ENCODE assay signal across 9 mouse cellular contexts in genomic region chr11:103649301-103649982, GRCm38 (mm10). TPM values are rescaled to one million over a fixed set of nuclear protein-coding genes. Genes with fewer than 3 reads are reported as not detected.
DNase-seq lines count a peak whose midpoint lies in the region; ATAC-seq and TF ChIP-seq lines count a peak whose summit lies in the region.
"Had no signal": no experiment of that assay in that cellular context is flagged by ENCODE, and none has a peak within 500 bp of the region (broad histone marks: within the 10 kb centered on the region; RNA-seq: fewer than 3 reads in every experiment).

Gene Rprml (plus strand): TSS chr11:103649570.

- no peaks in the 10 kb centered on the region for H3K9me3 ChIP-seq in forebrain, embryonic 12.5 days
- H3K9me3 ChIP-seq in stomach, embryonic 16.5 days (replicated peaks; ENCODE audit: control insufficient read depth, low read length), result no peaks in the 10 kb centered on the region

- H3K27ac ChIP-seq in gastrocnemius, adult 2 months, result no peak within 1 kb of the TSS
- H3K27ac ChIP-seq in forebrain, embryonic 12.5 days, result no peak within 1 kb of the TSS
- H3K27ac ChIP-seq in layer of hippocampus, adult 2 months, result peak within 1 kb of the TSS; percentile 95
- no peak within 1 kb of the TSS for H3K27ac ChIP-seq in stomach, embryonic 16.5 days (ENCODE audit: low read length)

- ATAC-seq in forebrain, embryonic 12.5 days (ENCODE audit: low FRiP score), result no peak
- no peak for ATAC-seq in stomach, embryonic 16.5 days (ENCODE audit: insufficient read depth, low FRiP score)

- peak within 1 kb of the TSS; percentile 55 for H3K4me3 ChIP-seq in gastrocnemius, adult 2 months
- peak within 1 kb of the TSS; percentile 34 for H3K4me3 ChIP-seq in forebrain, embryonic 12.5 days (replicated peaks)
- peak within 1 kb of the TSS; percentile 59 for H3K4me3 ChIP-seq in layer of hippocampus, adult 2 months
- peak within 1 kb of the TSS; percentile 41 for H3K4me3 ChIP-seq in stomach, embryonic 16.5 days (replicated peaks; ENCODE audit: low read length)

- under 1% methylated on average over 61 of the region's 71 CpGs for WGBS in forebrain, embryonic 12.5 days
- WGBS in stomach, embryonic 16.5 days, result 2% methylated on average over 71 of the region's 71 CpGs

- no peaks in the 10 kb centered on the region for H3K36me3 ChIP-seq in forebrain, embryonic 12.5 days (replicated peaks)
- H3K36me3 ChIP-seq in stomach, embryonic 16.5 days (ENCODE audit: control insufficient read depth, insufficient read depth, low read length), result no peaks in the 10 kb centered on the region

- peak within 1 kb of the TSS; percentile 50 for H3K4me2 ChIP-seq in forebrain, embryonic 12.5 days
- H3K4me2 ChIP-seq in stomach, embryonic 16.5 days (ENCODE audit: low read depth, low read length), result peak within 1 kb of the TSS; percentile 65

- H3K4me1 ChIP-seq in forebrain, embryonic 12.5 days, result peaks cover 14% of the 10 kb centered on the region
- H3K4me1 ChIP-seq in stomach, embryonic 16.5 days (ENCODE audit: control insufficient read depth, insufficient read depth, low read length), result peaks cover 8% of the 10 kb centered on the region

- H3K9ac ChIP-seq in forebrain, embryonic 12.5 days, result no peak within 1 kb of the TSS
- H3K9ac ChIP-seq in stomach, embryonic 16.5 days (ENCODE audit: low read length), result no peak within 1 kb of the TSS

- H3K27me3 ChIP-seq in forebrain, embryonic 12.5 days, result peaks cover 94% of the 10 kb centered on the region
- peaks cover 61% of the 10 kb centered on the region for H3K27me3 ChIP-seq in stomach, embryonic 16.5 days (ENCODE audit: control insufficient read depth, insufficient read depth, low read length)

- intact Hi-C loops in gastrocnemius, adult 2 months (cut with DNase I), result no loop called here
- intact Hi-C loops in gastrocnemius, postnatal 36 days (cut with DNase I), result loop anchor here (10.0 kb wide), 1 partner anchor 265 kb away; no protein-coding TSS in a partner anchor

- DNase-seq in gastrocnemius, adult 2 months, result no peak
- no peak for DNase-seq in gastrocnemius, postnatal 36 days
- peak; percentile 66 for DNase-seq in MN1 (ENCODE audit: low spot score)
- DNase-seq in layer of hippocampus, adult 2 months (ENCODE audit: low spot score in 2 of 2), result peak; percentile 78 to 86
- peak; percentile 12 for DNase-seq in mesoderm, embryonic 11.5 days (ENCODE audit: low read depth, low spot score)
- DNase-seq in gastrocnemius, postnatal 10 days, result no peak

- no peak for TF ChIP-seq CTCF in gastrocnemius, adult 2 months (IDR thresholded peaks at IDR 0.05)
- no peak for TF ChIP-seq CTCF in layer of hippocampus, adult 2 months (conservative IDR thresholded peaks at IDR 0.05)

RNA-seq across cellular contexts. Expression of gene Rprml, which starts in this region (rescaled TPM):
- not detected for total RNA-seq in gastrocnemius, adult 2 months (2021)
- not detected for total RNA-seq in gastrocnemius, postnatal 36 days (2021)
- polyA plus RNA-seq in forebrain, embryonic 12.5 days (2016; fragmentation: Nextera tagmentation; extraction: Ambion mirVana), result not detected in 2 replicates
- 100 to 1,000 TPM; 102 to 117 TPM for total RNA-seq in layer of hippocampus, adult 2 months (2021)
- polyA plus RNA-seq in stomach, embryonic 16.5 days (2015; fragmentation: Nextera tagmentation; extraction: Ambion mirVana), result 0.22 TPM in 1 of 2 replicates, not detected in the other
- total RNA-seq in gastrocnemius, postnatal 10 days (2021), result not detected
- total RNA-seq: CH12.LX had no signal

Comparison
In these comparisons a context has a peak if more than half of its experiments do, and no peak if none do; other contexts are left out.
1. RNA of gene Rprml (total RNA-seq): 102 to 117 TPM in layer of hippocampus, adult 2 months; not detected in gastrocnemius, postnatal 10 days, not detected in gastrocnemius, adult 2 months and not detected in gastrocnemius, postnatal 36 days; every median in the first group is over 10 times any median in the second.
2. DNase-seq: peak in MN1 (single experiment), layer of hippocampus, adult 2 months (2 of 2) and mesoderm, embryonic 11.5 days (single experiment); none in gastrocnemius, adult 2 months (single experiment), gastrocnemius, postnatal 36 days (0 of 2) and gastrocnemius, postnatal 10 days (single experiment).
3. Peak in every context shown above with its lines, with median percentiles within 50 percentile points of each other: H3K4me3 ChIP-seq.